ENCODE assay signal across 8 mouse cellular contexts in the genomic region with DNA sequence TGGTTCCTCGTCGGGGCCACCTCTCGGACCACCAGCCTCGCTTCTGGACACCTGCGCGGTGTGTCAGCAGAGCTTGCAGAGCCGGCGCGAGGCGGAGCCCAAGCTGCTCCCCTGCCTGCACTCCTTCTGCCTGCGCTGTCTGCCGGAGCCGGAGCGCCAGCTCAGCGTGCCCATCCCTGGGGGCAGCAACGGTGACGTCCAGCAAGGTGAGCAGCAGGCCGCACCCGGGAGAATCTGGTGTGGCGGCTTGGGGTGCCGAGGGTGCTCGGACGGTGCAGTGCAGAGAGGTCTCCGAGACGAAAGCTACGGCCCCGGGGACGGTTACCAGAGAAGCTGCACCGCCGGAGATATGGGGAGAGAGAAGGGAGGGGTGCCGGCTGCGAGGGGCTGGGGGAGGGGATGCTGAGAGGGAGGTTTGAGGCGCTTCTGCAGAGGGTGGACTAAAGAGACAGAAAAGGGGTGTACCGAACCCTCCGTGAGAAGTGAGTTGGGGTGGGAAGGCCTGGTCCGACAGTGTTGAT. TPM values are rescaled to one million over a fixed set of nuclear protein-coding genes. Genes with fewer than 3 reads are reported as not detected.
DNase-seq lines count a peak whose midpoint lies in the region; ATAC-seq and TF ChIP-seq lines count a peak whose summit lies in the region.

No protein-coding gene starts in this region.

- peak overlapping the region; percentile 100 for H3K4me3 ChIP-seq in hindbrain, postnatal 0 days (ENCODE audit: low read length)

- H3K9ac ChIP-seq in hindbrain, postnatal 0 days (replicated peaks; ENCODE audit: low read length): peak overlapping the region; percentile 98

- peak overlapping the region; percentile 92 for H3K4me2 ChIP-seq in hindbrain, postnatal 0 days (ENCODE audit: low read depth, low read length)

- H3K27me3 ChIP-seq in hindbrain, postnatal 0 days (ENCODE audit: insufficient read depth, low read length): no peaks in the 10 kb centered on the region

- ATAC-seq in hindbrain, postnatal 0 days: peak; percentile 69

- intact Hi-C loops in left cerebral cortex, postnatal 36 days (cut with DNase I): no loop called here

- H3K9me3 ChIP-seq in hindbrain, postnatal 0 days (ENCODE audit: low read length): no peaks in the 10 kb centered on the region

- H3K27ac ChIP-seq in hindbrain, postnatal 0 days: peak overlapping the region; percentile 96

- WGBS in hindbrain, postnatal 0 days: under 1% methylated on average over 34 of the region's 36 CpGs

- TF ChIP-seq CTCF in hindbrain, postnatal 0 days (IDR thresholded peaks at IDR 0.05; ENCODE audit: low read depth): no peak

- no peaks in the 10 kb centered on the region for H3K36me3 ChIP-seq in hindbrain, postnatal 0 days (ENCODE audit: insufficient read depth, low read length)

- peak; percentile 57 for DNase-seq in ZHBTc4 (ENCODE audit: low read depth, low spot score)
- DNase-seq in cerebellum, postnatal 25 days: peak; percentile 72 to 76
- DNase-seq in frontal cortex, postnatal 25 days (ENCODE audit: low spot score in 2 of 2): peak; percentile 39 to 40
- DNase-seq in hindbrain, postnatal 0 days (ENCODE audit: low spot score): peak; percentile 60
- DNase-seq in left cerebral cortex, postnatal 36 days (ENCODE audit: low spot score in 2 of 2): peak; percentile 61 to 65
- peak; percentile 41 for DNase-seq in mesoderm, embryonic 11.5 days (ENCODE audit: low read depth, low spot score)
- peak; percentile 22 to 39 for DNase-seq in right cerebral cortex, postnatal 36 days (ENCODE audit: low spot score in 2 of 2)
- DNase-seq in urinary bladder, postnatal 4 days (ENCODE audit: low spot score in 2 of 2): peak; percentile 36 to 62

- H3K4me1 ChIP-seq in hindbrain, postnatal 0 days (ENCODE audit: insufficient read depth, low read length): peaks cover 17% of the 10 kb centered on the region

RNA-seq across cellular contexts. Expression of gene Trim33, which starts 1.2 kb away (rescaled TPM):
- total RNA-seq in hindbrain, postnatal 0 days (2014; rRNA removed): 45.9 and 63.3 TPM in 2 replicates
- 19.3 and 19.9 TPM in 2 replicates for polyA plus RNA-seq in hindbrain, postnatal 0 days (2015; fragmentation: Nextera tagmentation; extraction: Ambion mirVana)
- 10 to 100 TPM; 48.2 to 59.1 TPM for total RNA-seq in left cerebral cortex, postnatal 36 days (2021)

Comparison
In these comparisons a context has a peak if more than half of its experiments do, and no peak if none do; other contexts are left out.
1. Peak in every context shown above with its lines: DNase-seq, ATAC-seq, H3K4me3 ChIP-seq and H3K27ac ChIP-seq.